Mouse (Mus musculus) MEL (cell line): ENCODE results near the gene Btbd3. TPM values are rescaled to one million over a fixed set of nuclear protein-coding genes. Genes with fewer than 3 reads are reported as not detected.

Experiments used
- DNase-seq: peaks from one replicate; pipeline ENCODE4 v3.0.0; 2011; ENCODE audit warnings: low read depth, low spot score
- H3K27ac ChIP-seq: 2 replicates; pipeline ENCODE4 v1.5.1; 2012; ENCODE audit warnings: low read depth, mild to moderate bottlenecking, control low read depth, low read length, moderate library complexity; ENCODE audit not compliant: control insufficient read depth
- H3K27me3 ChIP-seq, 2 experiments: fragments of 150-350 bp in 1 of 2; sonication (generic) in 1 of 2; 2 replicates each; pipeline ENCODE4 v1.6.1; 2012; ENCODE audit warnings: low read length in 2 of 2, mild to moderate bottlenecking in 2 of 2, improper control_type of control experiment in 1 of 2, moderate library complexity in 1 of 2; ENCODE audit not compliant: insufficient read depth in 2 of 2, control insufficient read depth in 1 of 2
- H3K36me3 ChIP-seq, 2 experiments: 2 replicates each; pipeline ENCODE4 v1.6.1; 2012 to 2014; ENCODE audit warnings: low read length in 2 of 2, improper control_type of control experiment in 1 of 2, inconsistent platforms in 1 of 2, mild to moderate bottlenecking in 1 of 2; ENCODE audit not compliant: insufficient read depth in 2 of 2, control insufficient read depth in 1 of 2
- H3K4me1 ChIP-seq, 2 experiments: fragments of 150-350 bp in 1 of 2; sonication (generic) in 1 of 2; 2 replicates each; pipeline ENCODE4 v1.6.1; 2012; ENCODE audit warnings: low read length in 2 of 2, improper control_type of control experiment in 1 of 2, mild to moderate bottlenecking in 1 of 2; ENCODE audit not compliant: insufficient read depth in 2 of 2, control insufficient read depth in 1 of 2
- H3K4me3 ChIP-seq, 2 experiments: fragments of 150-350 bp in 1 of 2; sonication (generic) in 1 of 2; 2 replicates each; pipeline ENCODE4 v1.5.1; 2012; ENCODE audit warnings: low read depth in 2 of 2, low read length in 2 of 2, mild to moderate bottlenecking in 2 of 2, moderate library complexity in 2 of 2, control low read depth in 1 of 2, improper control_type of control experiment in 1 of 2; ENCODE audit not compliant: control insufficient read depth in 1 of 2, insufficient read depth in 1 of 2
- H3K79me2 ChIP-seq: 2 replicates; pipeline ENCODE4 v1.6.1; 2012; ENCODE audit warnings: mild to moderate bottlenecking, low read length, moderate library complexity; ENCODE audit not compliant: control insufficient read depth, poor library complexity, insufficient read depth
- H3K9ac ChIP-seq: 2 replicates; pipeline ENCODE4 v1.6.1; 2012; ENCODE audit warnings: low read depth, mild to moderate bottlenecking, control low read depth, low read length, moderate library complexity; ENCODE audit not compliant: control insufficient read depth, poor library complexity, severe bottlenecking
- H3K9me3 ChIP-seq: fragments of 150-350 bp; sonication (generic); replicated peaks from 2 replicates; pipeline ENCODE4 v1.6.1; 2012; ENCODE audit warnings: mild to moderate bottlenecking, low read length, improper control_type of control experiment, moderate library complexity; ENCODE audit not compliant: insufficient read depth
- CHD1 ChIP-seq: IDR thresholded peaks from 2 replicates; pipeline ENCODE4 v1.6.1; 2012; ENCODE audit warnings: low read depth, mild to moderate bottlenecking, inconsistent platforms, low read length, improper control_type of control experiment
- CTCF ChIP-seq, 3 experiments: IDR thresholded peaks in 2 of 3; conservative IDR thresholded peaks in 1 of 3; 2 replicates each; pipeline ENCODE4 v1.5.1; 2011 to 2012; ENCODE audit warnings: low read length in 3 of 3, low read depth in 2 of 3, mild to moderate bottlenecking in 2 of 3, improper control_type of control experiment in 1 of 3, inconsistent platforms in 1 of 3, mixed read lengths in 1 of 3, moderate library complexity in 1 of 3; ENCODE audit not compliant: control insufficient read depth in 1 of 3, insufficient read depth in 1 of 3, poor library complexity in 1 of 3, severe bottlenecking in 1 of 3
- E2F4 ChIP-seq: IDR thresholded peaks from 2 replicates; pipeline ENCODE4 v1.6.1; 2011; ENCODE audit warnings: low read depth, low read length, improper control_type of control experiment, borderline replicate concordance
- ELF1 ChIP-seq: IDR thresholded peaks from 2 replicates; pipeline ENCODE4 v1.6.1; 2014; ENCODE audit warnings: low read depth, mild to moderate bottlenecking, inconsistent platforms, low read length, improper control_type of control experiment, moderate library complexity
- ETS1 ChIP-seq: IDR thresholded peaks from 2 replicates; pipeline ENCODE4 v1.6.1; 2012; ENCODE audit warnings: low read depth, mild to moderate bottlenecking, inconsistent platforms, low read length, improper control_type of control experiment, moderate library complexity
- GABPA ChIP-seq: IDR thresholded peaks from 2 replicates; pipeline ENCODE4 v1.6.1; 2012; ENCODE audit warnings: low read depth, mild to moderate bottlenecking, inconsistent platforms, low read length, improper control_type of control experiment, moderate library complexity
- GATA1 ChIP-seq: IDR thresholded peaks from 2 replicates; pipeline ENCODE4 v1.6.1; 2011; ENCODE audit warnings: low read depth, low read length, improper control_type of control experiment
- JUND ChIP-seq: IDR thresholded peaks from 2 replicates; pipeline ENCODE4 v1.6.1; 2011; ENCODE audit warnings: low read depth, mild to moderate bottlenecking, improper control_type of control experiment, low read length
- MAX ChIP-seq: IDR thresholded peaks from 2 replicates; pipeline ENCODE4 v1.6.1; 2011; ENCODE audit warnings: low read length, improper control_type of control experiment
- MEF2A ChIP-seq: IDR thresholded peaks from 2 replicates; pipeline ENCODE4 v1.6.1; 2014; ENCODE audit warnings: low read depth, mild to moderate bottlenecking, inconsistent platforms, low read length, improper control_type of control experiment; ENCODE audit not compliant: poor library complexity, insufficient replicate concordance, severe bottlenecking; ENCODE audit errors: extremely low read depth
- MXI1 ChIP-seq: IDR thresholded peaks from 2 replicates; pipeline ENCODE4 v1.6.1; 2011; ENCODE audit warnings: mild to moderate bottlenecking, low read depth, low read length, improper control_type of control experiment
- MYB ChIP-seq: IDR thresholded peaks from 2 replicates; pipeline ENCODE4 v1.6.1; 2011; ENCODE audit warnings: mild to moderate bottlenecking, low read depth, low read length, improper control_type of control experiment
- MYC ChIP-seq: IDR thresholded peaks from 2 replicates; pipeline ENCODE4 v1.6.1; 2011; ENCODE audit warnings: low read depth, mild to moderate bottlenecking, low read length, improper control_type of control experiment, moderate library complexity
- NELFE ChIP-seq: IDR thresholded peaks from 2 replicates; pipeline ENCODE4 v1.6.1; 2011; ENCODE audit warnings: low read depth, low read length, improper control_type of control experiment
- NRF1 ChIP-seq: IDR thresholded peaks from 2 replicates; pipeline ENCODE4 v1.6.1; 2014; ENCODE audit warnings: low read depth, mild to moderate bottlenecking, inconsistent platforms, low read length, improper control_type of control experiment, moderate library complexity; ENCODE audit not compliant: poor library complexity, insufficient read depth, severe bottlenecking
- POLR2A ChIP-seq, 2 experiments: IDR thresholded peaks; 2 replicates each; pipeline ENCODE4 v1.6.1; 2011 to 2012; ENCODE audit warnings: low read length in 2 of 2, mild to moderate bottlenecking in 2 of 2, control low read depth in 1 of 2, improper control_type of control experiment in 1 of 2, low read depth in 1 of 2, moderate library complexity in 1 of 2; ENCODE audit not compliant: control insufficient read depth in 1 of 2, insufficient read depth in 1 of 2, poor library complexity in 1 of 2
- POLR2AphosphoS5 ChIP-seq: IDR thresholded peaks from 2 replicates; pipeline ENCODE4 v1.6.1; 2012; ENCODE audit warnings: low read depth, borderline replicate concordance, mild to moderate bottlenecking, inconsistent platforms, low read length, moderate library complexity, mixed read lengths
- RCOR1 ChIP-seq: IDR thresholded peaks from 2 replicates; pipeline ENCODE4 v1.6.1; 2012; ENCODE audit warnings: low read depth, mild to moderate bottlenecking, inconsistent platforms, low read length, improper control_type of control experiment
- SIN3A ChIP-seq: IDR thresholded peaks from 2 replicates; pipeline ENCODE4 v1.6.1; 2012; ENCODE audit warnings: low read length, improper control_type of control experiment, inconsistent platforms
- SMC3 ChIP-seq: IDR thresholded peaks from 2 replicates; pipeline ENCODE4 v1.6.1; 2011; ENCODE audit warnings: low read depth, low read length, improper control_type of control experiment
- TBP ChIP-seq: IDR thresholded peaks from 2 replicates; pipeline ENCODE4 v1.8.0; 2011; ENCODE audit warnings: low read depth, low read length, improper control_type of control experiment
- TCF12 ChIP-seq: IDR thresholded peaks from 2 replicates; pipeline ENCODE4 v1.6.1; 2014; ENCODE audit warnings: low read depth, mild to moderate bottlenecking, inconsistent platforms, low read length, improper control_type of control experiment, moderate library complexity
- UBTF ChIP-seq: IDR thresholded peaks from 2 replicates; pipeline ENCODE4 v1.6.1; 2012; ENCODE audit warnings: low read depth, mild to moderate bottlenecking, inconsistent platforms, low read length, improper control_type of control experiment, moderate library complexity, borderline replicate concordance; ENCODE audit not compliant: insufficient read depth
- ZC3H11A ChIP-seq: IDR thresholded peaks from 2 replicates; pipeline ENCODE4 v1.6.1; 2012; ENCODE audit warnings: low read depth, mild to moderate bottlenecking, inconsistent platforms, low read length, improper control_type of control experiment
- ZKSCAN1 ChIP-seq: IDR thresholded peaks from 2 replicates; pipeline ENCODE4 v1.6.1; 2012; ENCODE audit warnings: low read depth, mild to moderate bottlenecking, inconsistent platforms, low read length, improper control_type of control experiment, moderate library complexity
- ZNF384 ChIP-seq: IDR thresholded peaks from 2 replicates; pipeline ENCODE4 v1.6.1; 2012; ENCODE audit warnings: low read depth, mild to moderate bottlenecking, inconsistent platforms, low read length, improper control_type of control experiment
- polyA plus RNA-seq, 2 experiments: library from polyadenylated mRNA; stranded (reverse) in 1 of 2; unstranded in 1 of 2; fragments of >175 nt in 1 of 2; fragments of >200 nt in 1 of 2; gene quantifications; 2 replicates each; pipeline versions ENCODE4 v1.2.1 to v1.2.4; 2012; ENCODE audit warnings: low replicate concordance in 2 of 2, low read depth in 1 of 2; ENCODE audit not compliant: insufficient read length in 2 of 2, insufficient read depth in 1 of 2, missing spikeins in 1 of 2
- total RNA-seq: library from RNA; depleted of rRNA; stranded (reverse); fragments of 300-350 nt; gene quantifications from 2 replicates; pipeline ENCODE4 v1.2.3, GENCODE M21; 2012

Btbd3 gene
- total and polyA plus RNA-seq, 3 experiments = not detected

- H3K4me1 ChIP-seq = no peaks in the 10 kb centered on the region
- no peak overlapping the region for H3K27ac ChIP-seq
- no peak for TF ChIP-seq UBTF
- TF ChIP-seq ELF1 = no peak
- no peak for TF ChIP-seq SIN3A
- no peak for TF ChIP-seq TCF12
- TF ChIP-seq SMC3 = no peak
- no peak for TF ChIP-seq NELFE
- no peak for TF ChIP-seq ZC3H11A
- TF ChIP-seq MEF2A = no peak
- no peak for TF ChIP-seq CHD1
- TF ChIP-seq ZNF384 = no peak
- TF ChIP-seq TBP = no peak
- no peak for TF ChIP-seq MYB
- TF ChIP-seq CTCF (IDR thresholded peaks at IDR 0.05 in 2 of 3, conservative IDR thresholded peaks at IDR 0.05 in 1 of 3; ENCODE audit: control insufficient read depth in 1 of 3, insufficient read depth in 1 of 3, low read depth in 2 of 3, low read length in 3 of 3, poor library complexity in 1 of 3, severe bottlenecking in 1 of 3) = no peak
- no peak for TF ChIP-seq GABPA
- no peak for TF ChIP-seq GATA1
- TF ChIP-seq MAX = no peak
- TF ChIP-seq RCOR1 = no peak
- TF ChIP-seq ETS1 = no peak
- no peak for TF ChIP-seq ZKSCAN1
- no peak for TF ChIP-seq NRF1
- no peaks in the 10 kb centered on the region for H3K79me2 ChIP-seq
- H3K27me3 ChIP-seq = no peaks in the 10 kb centered on the region
- no peak for DNase-seq
- no peaks in the 10 kb centered on the region for H3K36me3 ChIP-seq
- no peak overlapping the region for H3K4me3 ChIP-seq
- no peaks in the 10 kb centered on the region for H3K9me3 ChIP-seq
- H3K9ac ChIP-seq = no peak overlapping the region
Measured at GRCm38 (mm10) chr2:138551516-138551915, 295.2 kb downstream of the Btbd3 start.

- H3K36me3 ChIP-seq = no peaks in the 10 kb centered on the region
- TF ChIP-seq CTCF (IDR thresholded peaks at IDR 0.05 in 2 of 3, conservative IDR thresholded peaks at IDR 0.05 in 1 of 3; ENCODE audit: control insufficient read depth in 1 of 3, insufficient read depth in 1 of 3, low read depth in 2 of 3, low read length in 3 of 3, poor library complexity in 1 of 3, severe bottlenecking in 1 of 3) = no peak
- no peak for TF ChIP-seq POLR2A (IDR thresholded peaks at IDR 0.05; ENCODE audit: control insufficient read depth in 1 of 2, insufficient read depth in 1 of 2, low read depth in 1 of 2, low read length in 2 of 2, poor library complexity in 1 of 2)
- TF ChIP-seq MXI1 = no peak
- no peak for TF ChIP-seq UBTF
- no peak for TF ChIP-seq MAX
- no peak for TF ChIP-seq SIN3A
- no peak for TF ChIP-seq TCF12
- no peak for TF ChIP-seq NRF1
- no peak for TF ChIP-seq JUND
- TF ChIP-seq MYC = no peak
- TF ChIP-seq TBP = no peak
- TF ChIP-seq ZKSCAN1 = no peak
- no peak for TF ChIP-seq E2F4
- no peak for TF ChIP-seq POLR2AphosphoS5
- no peaks in the 10 kb centered on the region for H3K4me1 ChIP-seq
- no peak for DNase-seq
- no peak overlapping the region for H3K4me3 ChIP-seq
- no peak overlapping the region for H3K27ac ChIP-seq
- no peaks in the 10 kb centered on the region for H3K79me2 ChIP-seq
- H3K9ac ChIP-seq = no peak overlapping the region
- no peaks in the 10 kb centered on the region for H3K27me3 ChIP-seq
- H3K9me3 ChIP-seq = no peaks in the 10 kb centered on the region
Measured at GRCm38 (mm10) chr2:138555106-138555862, 298.9 kb downstream of the Btbd3 start.
